Mouse (Mus musculus): ENCODE results near the gene Nup93.

DNA sequence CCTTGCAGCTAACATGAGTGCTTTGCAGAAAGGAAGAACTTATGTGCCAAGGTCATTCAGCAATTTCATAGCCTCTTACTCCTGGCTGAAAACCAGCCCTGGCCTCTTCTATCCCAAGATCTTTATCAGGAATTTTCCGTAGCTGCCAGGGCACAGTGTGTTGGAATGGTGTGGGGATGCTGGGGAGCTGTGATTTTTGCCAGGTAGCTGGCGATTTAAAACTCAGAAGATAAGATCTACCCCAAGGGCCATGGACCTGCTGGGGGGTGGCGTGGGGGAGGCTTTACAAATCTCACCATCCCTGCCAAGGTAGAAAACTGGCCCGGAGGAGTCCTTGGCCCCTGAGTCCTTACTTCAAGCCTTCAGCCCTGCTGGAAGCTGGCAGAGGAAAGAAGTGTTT, 111.7 kb downstream of the Nup93 start:
- TF ChIP-seq CTCF (IDR thresholded peaks at IDR 0.05; ENCODE audit: extremely low read depth, insufficient read length, insufficient replicate concordance, low read depth, low read length) (no peak), POLR2A (IDR thresholded peaks at IDR 0.05; ENCODE audit: low read depth, low read length) (no peak)

Measured in small intestine, adult 2 months (tissue).